Mouse (Mus musculus): ENCODE data around the gene Igdcc4.

Gene Igdcc4

GRCm38 (mm10) chr9:65157631-65158030, 56.3 kb downstream of the Igdcc4 start:
- no peak for DNase-seq (ENCODE audit: low read depth)

GRCm38 (mm10) chr9:65161188-65161587, 59.9 kb downstream of the Igdcc4 start:
- no peak for DNase-seq (ENCODE audit: low read depth)

GRCm38 (mm10) chr9:65161881-65162280, 60.6 kb downstream of the Igdcc4 start:
- no peak for DNase-seq (ENCODE audit: low read depth)

GRCm38 (mm10) chr9:65162711-65163639, 61.7 kb downstream of the Igdcc4 start:
- no peak for DNase-seq (ENCODE audit: low read depth)

- DNase-seq (ENCODE audit: low read depth), result peak; percentile 25
Observed at GRCm38 (mm10) chr9:65164870-65165269, 63.6 kb downstream of the Igdcc4 start.

- DNase-seq (ENCODE audit: low read depth), result no peak
Observed at GRCm38 (mm10) chr9:65166386-65166785, 65.1 kb downstream of the Igdcc4 start.

- no peak for DNase-seq (ENCODE audit: low read depth)
Observed at GRCm38 (mm10) chr9:65168534-65168933, 67.2 kb downstream of the Igdcc4 start.

GRCm38 (mm10) chr9:65168952-65169351, 67.7 kb downstream of the Igdcc4 start:
- no peak for DNase-seq (ENCODE audit: low read depth)

- DNase-seq (ENCODE audit: low read depth), result no peak
Observed at GRCm38 (mm10) chr9:65172654-65173053, 71.4 kb downstream of the Igdcc4 start.

DNA sequence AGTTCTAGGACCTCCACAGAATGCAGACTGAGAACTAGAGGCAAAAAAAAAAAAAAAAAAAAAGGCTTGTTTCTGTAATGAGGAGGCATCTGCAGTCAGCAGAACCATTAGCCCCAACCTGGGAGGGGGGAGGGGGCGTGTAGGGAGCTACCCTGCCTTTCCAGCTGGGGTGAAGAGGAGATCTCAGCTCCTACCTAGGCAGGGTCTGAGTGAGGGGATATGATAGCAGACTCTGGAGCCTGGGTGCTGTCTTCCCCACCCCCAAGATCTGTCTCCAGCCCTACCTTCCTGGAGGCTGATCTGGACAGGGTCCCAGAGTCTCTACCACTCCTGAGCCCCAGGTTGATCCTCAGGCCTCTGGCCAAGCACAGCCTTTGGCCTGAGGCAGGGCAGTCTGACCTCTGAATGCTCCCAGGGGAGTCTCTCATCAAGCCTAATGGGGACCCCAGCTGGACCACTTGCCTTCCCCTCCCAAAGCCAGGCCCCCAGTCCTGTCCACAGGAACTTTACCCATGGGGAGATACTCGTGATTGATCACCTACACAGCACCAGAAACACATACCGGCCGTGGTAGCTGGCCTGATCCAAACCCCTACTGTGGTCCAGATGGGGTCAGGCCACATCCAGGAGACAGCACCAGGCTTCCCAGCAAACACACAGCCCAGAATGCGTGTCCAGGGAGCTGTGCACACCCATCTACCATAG, 74.1 kb downstream of the Igdcc4 start:
- no peak for DNase-seq (ENCODE audit: low read depth)

DNA sequence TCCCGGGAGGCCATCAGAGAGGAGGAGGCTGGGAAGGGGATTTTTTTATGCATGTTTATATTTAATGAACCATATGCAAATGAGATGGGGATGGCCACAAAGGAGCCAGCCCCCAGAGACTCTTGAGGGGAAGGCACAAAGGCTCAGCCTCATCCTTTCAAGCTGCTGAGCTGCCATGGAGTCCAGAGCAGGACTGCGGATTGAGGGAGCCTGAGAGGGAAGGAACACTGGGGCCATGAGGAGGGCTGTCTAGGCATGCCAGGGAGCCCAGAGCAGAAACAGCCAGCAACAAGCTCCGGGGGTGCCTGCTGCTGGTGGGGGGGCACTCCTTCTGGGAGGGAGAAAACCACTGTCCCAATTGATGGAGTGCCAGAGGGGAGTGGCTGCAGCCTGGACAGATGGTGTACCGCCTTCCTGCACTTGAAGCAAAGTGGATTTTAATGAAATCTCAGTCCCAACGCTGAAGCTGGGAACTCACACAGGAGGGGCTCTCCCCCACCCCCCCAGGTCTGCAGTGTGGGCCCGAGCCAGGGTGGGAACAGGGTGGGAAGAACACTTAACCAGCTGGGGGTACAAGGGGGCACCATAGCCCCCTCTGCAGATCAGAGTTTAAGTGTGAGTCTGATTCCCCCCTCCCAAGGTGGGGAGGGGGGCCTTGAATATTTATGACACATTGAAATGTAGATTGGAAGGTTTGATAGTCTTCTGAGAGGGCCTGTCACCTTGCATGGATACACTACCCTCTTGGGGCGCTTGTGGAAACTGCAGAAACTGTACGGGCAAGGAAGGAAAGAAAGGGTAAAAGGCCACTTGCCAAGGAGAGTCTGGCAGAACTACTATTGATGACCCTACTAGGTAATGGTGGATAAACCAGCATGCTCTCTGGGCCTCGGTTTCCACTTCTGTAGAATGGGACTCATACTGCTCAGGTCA, 74.9 kb downstream of the Igdcc4 start:
- no peak for DNase-seq (ENCODE audit: low read depth)

- no peak for DNase-seq (ENCODE audit: low read depth)
Observed at GRCm38 (mm10) chr9:65177497-65177896, 76.2 kb downstream of the Igdcc4 start.

GRCm38 (mm10) chr9:65177912-65178311, 76.6 kb downstream of the Igdcc4 start:
- no peak for DNase-seq (ENCODE audit: low read depth)

- DNase-seq (ENCODE audit: low read depth), result no peak
Observed at GRCm38 (mm10) chr9:65178336-65179213, 77.3 kb downstream of the Igdcc4 start.

DNA sequence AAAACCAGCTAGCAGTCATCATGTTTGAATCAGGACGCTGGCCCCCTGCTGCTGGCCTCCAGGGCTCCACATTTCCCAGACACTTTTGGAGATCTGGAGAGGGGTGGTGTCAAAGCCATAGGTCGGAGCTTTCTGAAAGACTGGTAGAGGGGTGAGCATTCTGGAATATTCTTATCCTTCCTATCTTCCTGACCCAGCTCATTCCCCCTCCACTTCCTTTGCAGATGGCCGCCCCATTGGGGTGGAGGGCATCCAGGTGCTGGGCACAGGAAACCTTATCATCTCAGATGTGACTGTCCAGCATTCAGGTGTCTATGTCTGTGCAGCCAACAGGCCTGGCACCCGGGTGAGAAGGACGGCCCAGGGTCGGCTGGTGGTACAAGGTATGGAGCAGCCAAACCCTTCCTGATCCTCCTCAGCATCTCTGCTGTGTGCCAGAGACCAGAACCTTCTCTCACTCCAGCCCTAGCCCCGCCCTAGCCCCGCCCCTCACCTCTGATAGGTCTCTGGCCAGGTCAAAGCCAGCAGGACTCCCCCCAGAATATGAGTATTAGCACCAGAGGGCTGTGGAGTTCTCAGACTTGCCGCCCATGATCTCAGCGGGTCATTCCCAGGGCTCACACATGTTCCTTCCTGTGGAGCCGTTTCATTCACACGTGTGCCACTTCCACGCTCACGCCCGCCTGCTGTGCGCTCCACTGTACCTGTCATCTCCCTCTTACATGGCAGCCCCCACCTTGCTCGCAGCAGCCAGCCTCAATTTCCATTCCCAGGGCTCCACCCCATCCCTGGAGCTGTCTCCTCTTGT, 78.7 kb downstream of the Igdcc4 start:
- DNase-seq (ENCODE audit: low read depth), result no peak

Data from naive thymus-derived CD4-positive, alpha-beta T cell, adult 2 months (primary cell).